Mouse (Mus musculus): Measurements from ENCODE around the gene Rrnad1. TPM values are rescaled to one million over a fixed set of nuclear protein-coding genes. Genes with fewer than 3 reads are reported as not detected.

The Rrnad1 gene
- polyA plus RNA-seq, 1 experiment from 2014 or later, result 19.6 TPM

GRCm38 (mm10) chr3:87949266-87949954, 18.9 kb upstream of the Rrnad1 start:
- peaks cover 47% of the 10 kb centered on the region for H3K4me1 ChIP-seq (ENCODE audit: insufficient read depth)
- WGBS, result 16% methylated on average over 16 of the region's 16 CpGs
- ATAC-seq (ENCODE audit: insufficient read depth) (no peak), DNase-seq (peak; percentile 30)
- peak overlapping the region; percentile 32 for H3K4me3 ChIP-seq (ENCODE audit: low read depth, low read length)
- no peak for TF ChIP-seq CTCF (IDR thresholded peaks at IDR 0.05; ENCODE audit: low read depth)
- H3K36me3 ChIP-seq (ENCODE audit: insufficient read depth), result 0 out of 2 replicates have a peak, but pooled peaks cover under 1% of the 10 kb centered on the region
- no peak overlapping the region for H3K27ac ChIP-seq (ENCODE audit: low read depth)
- peaks cover 22% of the 10 kb centered on the region for H3K27me3 ChIP-seq (ENCODE audit: insufficient read depth, low read length)
- peak overlapping the region; percentile 71 for H3K4me2 ChIP-seq
- peak overlapping the region; percentile 32 for H3K9ac ChIP-seq
- H3K9me3 ChIP-seq (ENCODE audit: low read depth, low read length), result no peaks in the 10 kb centered on the region

GRCm38 (mm10) chr3:87948378-87949265, 18.1 kb upstream of the Rrnad1 start, which contains the start of gene Crabp2:
Crabp2 (plus strand) TSS chr3:87948666.
- Histone ChIP-seq H3K36me3 (ENCODE audit: insufficient read depth) (0 out of 2 replicates have a peak, but pooled peaks cover 4% of the 10 kb centered on the region), H3K4me2 (peak within 1 kb of the TSS; percentile 71), H3K27me3 (ENCODE audit: insufficient read depth, low read length) (peaks cover 22% of the 10 kb centered on the region), H3K9me3 (ENCODE audit: low read depth, low read length) (no peaks in the 10 kb centered on the region), H3K27ac (ENCODE audit: low read depth) (0 out of 2 replicates have a peak within 1 kb of the TSS, but pooled peaks have one; percentile 1), H3K4me3 (ENCODE audit: low read depth, low read length) (peak within 1 kb of the TSS; percentile 32), H3K9ac (peak within 1 kb of the TSS; percentile 50), H3K4me1 (ENCODE audit: insufficient read depth) (peaks cover 47% of the 10 kb centered on the region)
- ATAC-seq (ENCODE audit: insufficient read depth) (no peak), DNase-seq (peak; percentile 50)
- WGBS, result 4% methylated on average over 35 of the region's 35 CpGs
- no peak for TF ChIP-seq CTCF (IDR thresholded peaks at IDR 0.05; ENCODE audit: low read depth)

- ATAC-seq (ENCODE audit: insufficient read depth) (no peak), DNase-seq (peak; percentile 45)
- H3K27ac ChIP-seq (ENCODE audit: low read depth), result no peak overlapping the region
- peak overlapping the region; percentile 32 for H3K4me3 ChIP-seq (ENCODE audit: low read depth, low read length)
- WGBS, result under 1% methylated on average over 17 of the region's 17 CpGs
- peak overlapping the region; percentile 71 for H3K4me2 ChIP-seq
- H3K4me1 ChIP-seq (ENCODE audit: insufficient read depth), result peaks cover 47% of the 10 kb centered on the region
- TF ChIP-seq CTCF (IDR thresholded peaks at IDR 0.05; ENCODE audit: low read depth), result no peak
- no peaks in the 10 kb centered on the region for H3K9me3 ChIP-seq (ENCODE audit: low read depth, low read length)
- H3K36me3 ChIP-seq (ENCODE audit: insufficient read depth), result 0 out of 2 replicates have a peak, but pooled peaks cover 4% of the 10 kb centered on the region
- H3K9ac ChIP-seq, result peak overlapping the region; percentile 50
- H3K27me3 ChIP-seq (ENCODE audit: insufficient read depth, low read length), result peaks cover 22% of the 10 kb centered on the region
Observed at GRCm38 (mm10) chr3:87947811-87948199, 17.3 kb upstream of the Rrnad1 start.

- H3K27me3 ChIP-seq (ENCODE audit: insufficient read depth, low read length), result peaks cover 22% of the 10 kb centered on the region
- no peaks in the 10 kb centered on the region for H3K9me3 ChIP-seq (ENCODE audit: low read depth, low read length)
- 0 out of 2 replicates have a peak overlapping the region, but pooled peaks have one; percentile 1 for H3K27ac ChIP-seq (ENCODE audit: low read depth)
- peak overlapping the region; percentile 32 for H3K4me3 ChIP-seq (ENCODE audit: low read depth, low read length)
- H3K9ac ChIP-seq, result peak overlapping the region; percentile 50
- H3K4me1 ChIP-seq (ENCODE audit: insufficient read depth), result peaks cover 45% of the 10 kb centered on the region
- H3K4me2 ChIP-seq, result peak overlapping the region; percentile 71
- DNase-seq (peak; percentile 38), ATAC-seq (ENCODE audit: insufficient read depth) (no peak)
- H3K36me3 ChIP-seq (ENCODE audit: insufficient read depth), result peaks cover 9% of the 10 kb centered on the region; the same call in 1 of the 2 replicates
- TF ChIP-seq CTCF (IDR thresholded peaks at IDR 0.05; ENCODE audit: low read depth), result no peak
- WGBS, result 6% methylated on average over 26 of the region's 26 CpGs
Observed at GRCm38 (mm10) chr3:87947056-87947810, 16.7 kb upstream of the Rrnad1 start.

GRCm38 (mm10) chr3:87946541-87946860, 16.0 kb upstream of the Rrnad1 start:
- H3K4me1 ChIP-seq (ENCODE audit: insufficient read depth), result peaks cover 38% of the 10 kb centered on the region
- DNase-seq (no peak), ATAC-seq (ENCODE audit: insufficient read depth) (no peak)
- TF ChIP-seq CTCF (IDR thresholded peaks at IDR 0.05; ENCODE audit: low read depth), result no peak
- H3K9ac ChIP-seq, result no peak overlapping the region
- peaks cover 22% of the 10 kb centered on the region for H3K27me3 ChIP-seq (ENCODE audit: insufficient read depth, low read length)
- 29% methylated on average over 1 of the region's 1 CpGs for WGBS
- H3K9me3 ChIP-seq (ENCODE audit: low read depth, low read length), result no peaks in the 10 kb centered on the region
- H3K27ac ChIP-seq (ENCODE audit: low read depth), result 0 out of 2 replicates have a peak overlapping the region, but pooled peaks have one; percentile 12
- H3K4me3 ChIP-seq (ENCODE audit: low read depth, low read length), result no peak overlapping the region
- peaks cover 16% of the 10 kb centered on the region for H3K36me3 ChIP-seq (ENCODE audit: insufficient read depth)
- no peak overlapping the region for H3K4me2 ChIP-seq

- H3K9me3 ChIP-seq (ENCODE audit: low read depth, low read length), result no peaks in the 10 kb centered on the region
- H3K27ac ChIP-seq (ENCODE audit: low read depth), result no peak overlapping the region
- WGBS, result 37% methylated on average over 12 of the region's 12 CpGs
- no peak for DNase-seq
- no peak overlapping the region for H3K4me3 ChIP-seq (ENCODE audit: low read depth, low read length)
- H3K36me3 ChIP-seq (ENCODE audit: insufficient read depth), result peaks cover 22% of the 10 kb centered on the region
- H3K27me3 ChIP-seq (ENCODE audit: insufficient read depth, low read length), result peaks cover 22% of the 10 kb centered on the region
- peaks cover 35% of the 10 kb centered on the region for H3K4me1 ChIP-seq (ENCODE audit: insufficient read depth)
- ATAC-seq (ENCODE audit: insufficient read depth), result no peak
- H3K4me2 ChIP-seq, result no peak overlapping the region
- no peak overlapping the region for H3K9ac ChIP-seq
- no peak for TF ChIP-seq CTCF (IDR thresholded peaks at IDR 0.05; ENCODE audit: low read depth)
Observed at GRCm38 (mm10) chr3:87945781-87946540, 15.4 kb upstream of the Rrnad1 start.

Data from lung, embryonic 14.5 days (tissue).